Mouse (Mus musculus): ENCODE data around the gene Pcif1. TPM values are rescaled to one million over a fixed set of nuclear protein-coding genes. Genes with fewer than 3 reads are reported as not detected.

Pcif1 gene
- total and polyA plus RNA-seq, 3 experiments = 20.0 to 59.1 (median 33.6) TPM

DNA sequence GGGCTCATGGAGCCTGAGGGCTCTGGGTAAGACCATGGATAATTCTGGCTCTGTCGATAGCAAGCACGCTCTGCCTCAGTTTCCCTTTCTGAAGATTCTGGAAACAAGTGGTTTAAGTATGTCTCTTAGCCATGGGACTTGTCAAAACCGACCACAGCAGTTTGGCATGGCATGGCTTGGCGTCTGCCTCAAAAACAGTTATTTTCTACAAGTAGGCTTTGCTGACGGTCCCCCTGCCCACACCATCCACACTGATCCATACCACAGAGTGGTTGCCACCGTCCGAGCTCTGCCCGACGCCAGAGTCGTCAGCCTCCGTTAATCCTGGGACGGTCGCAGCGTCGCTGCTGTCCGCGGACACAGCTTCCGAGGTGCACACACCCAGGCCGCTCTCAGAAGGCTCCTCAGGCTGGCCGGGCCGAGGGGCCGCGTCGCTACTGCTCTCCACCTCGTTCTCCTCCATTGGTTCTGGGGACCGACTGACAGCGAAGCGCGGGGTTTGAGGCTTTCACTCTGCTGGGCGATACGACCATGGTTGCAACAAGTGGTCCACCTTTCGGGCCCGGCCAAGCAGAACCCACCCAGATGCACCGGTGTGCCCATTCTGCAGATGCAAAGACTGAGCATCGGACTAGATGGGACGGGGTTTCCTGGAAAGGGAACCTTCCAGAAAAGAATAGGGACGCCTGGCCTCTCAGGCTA lies 31.4 kb downstream of the Pcif1 start:
- no peaks in the 10 kb centered on the region for H3K27me3 ChIP-seq (replicated peaks)
- peaks cover 10% of the 10 kb centered on the region for H3K79me2 ChIP-seq (replicated peaks; ENCODE audit: control insufficient read depth, extremely low read depth, insufficient read depth, poor library complexity, severe bottlenecking)
- peak overlapping the region; percentile 87 to 99 (median 90) for H3K4me3 ChIP-seq (replicated peaks in 1 of 3; ENCODE audit: low read depth in 2 of 3, low read length in 2 of 3, poor library complexity in 1 of 3)
- DNase-seq (ENCODE audit: extremely low read depth) = peak; percentile 13
- no peak for TF ChIP-seq ELF1 (IDR thresholded peaks at IDR 0.05; ENCODE audit: low read depth, low read length)
- no peak for TF ChIP-seq ZC3H11A (IDR thresholded peaks at IDR 0.05; ENCODE audit: low read depth, low read length)
- TF ChIP-seq TCF12 (IDR thresholded peaks at IDR 0.05; ENCODE audit: low read depth, low read length) = no peak
- no peak for TF ChIP-seq SMC3 (IDR thresholded peaks at IDR 0.05; ENCODE audit: low read depth, low read length)
- TF ChIP-seq ZNF384 (IDR thresholded peaks at IDR 0.05; ENCODE audit: low read depth, low read length) = no peak
- TF ChIP-seq RAD21 (IDR thresholded peaks at IDR 0.05; ENCODE audit: low read depth, low read length) = no peak
- peak overlapping the region; percentile 90 for H3K9ac ChIP-seq (ENCODE audit: insufficient read depth, low read depth)
- peaks cover 21% of the 10 kb centered on the region for H3K9me3 ChIP-seq (replicated peaks; ENCODE audit: low read length)
- peaks cover 12 to 31% of the 10 kb centered on the region in 2 experiments for H3K4me1 ChIP-seq (ENCODE audit: control insufficient read depth in 1 of 2, insufficient read depth in 2 of 2)
- H3K36me3 ChIP-seq (replicated peaks in 1 of 2; ENCODE audit: control insufficient read depth in 1 of 2, insufficient read depth in 1 of 2, low read length in 1 of 2) = peaks cover 33 to 40% of the 10 kb centered on the region in 2 experiments
- H3K4me2 ChIP-seq (ENCODE audit: insufficient read depth, low read depth, poor library complexity, severe bottlenecking) = peak overlapping the region; percentile 65
- in situ Hi-C loops (cut with MboI; ENCODE audit: low pct_ligation_motif_present, low pct_unique_long_range_greater_than_20kb, low sequenced_read_pairs) (no loop called here), dilution Hi-C loops (cut with MboI; ENCODE audit: extremely low pct_ligation_motif_present, extremely low pct_unique_long_range_greater_than_20kb, low sequenced_read_pairs) (no loop called here)
- H3K27ac ChIP-seq (ENCODE audit: insufficient read depth, low read depth) = peak overlapping the region; percentile 21; the same call in 1 of the 2 replicates

- H3K9me3 ChIP-seq (replicated peaks; ENCODE audit: low read length) = peaks cover 14% of the 10 kb centered on the region
- peak within 1 kb of the TSS; percentile 90 for H3K9ac ChIP-seq (ENCODE audit: insufficient read depth, low read depth)
- H3K4me2 ChIP-seq (ENCODE audit: insufficient read depth, low read depth, poor library complexity, severe bottlenecking) = peak within 1 kb of the TSS; percentile 65
- H3K36me3 ChIP-seq (replicated peaks in 1 of 2; ENCODE audit: control insufficient read depth in 1 of 2, insufficient read depth in 1 of 2, low read length in 1 of 2) = peaks cover 25 to 35% of the 10 kb centered on the region in 2 experiments
- H3K79me2 ChIP-seq (replicated peaks; ENCODE audit: control insufficient read depth, extremely low read depth, insufficient read depth, poor library complexity, severe bottlenecking) = peaks cover 10% of the 10 kb centered on the region
- H3K27me3 ChIP-seq (replicated peaks) = no peaks in the 10 kb centered on the region
- DNase-seq (ENCODE audit: extremely low read depth) = peak; percentile 88
- in situ Hi-C loops (cut with MboI; ENCODE audit: low pct_ligation_motif_present, low pct_unique_long_range_greater_than_20kb, low sequenced_read_pairs) = no loop called here
- dilution Hi-C loops (cut with MboI; ENCODE audit: extremely low pct_ligation_motif_present, extremely low pct_unique_long_range_greater_than_20kb, low sequenced_read_pairs) = no loop called here
- H3K4me3 ChIP-seq (replicated peaks in 1 of 3; ENCODE audit: low read depth in 2 of 3, low read length in 2 of 3, poor library complexity in 1 of 3) = peak within 1 kb of the TSS; percentile 87 to 99 (median 90)
- peak within 1 kb of the TSS; percentile 93 for H3K27ac ChIP-seq (ENCODE audit: insufficient read depth, low read depth)
- peaks cover 12 to 33% of the 10 kb centered on the region in 2 experiments for H3K4me1 ChIP-seq (ENCODE audit: control insufficient read depth in 1 of 2, insufficient read depth in 2 of 2)
- TF ChIP-seq USF2 (conservative IDR thresholded peaks at IDR 0.05; ENCODE audit: low read depth, low read length) (no peak), HCFC1 (IDR thresholded peaks at IDR 0.05; ENCODE audit: low read depth, low read length) (peak; percentile 79), MAZ (IDR thresholded peaks at IDR 0.05; ENCODE audit: low read depth, low read length) (peak; percentile 70; the same call in 1 of the 2 replicates), USF1 (IDR thresholded peaks at IDR 0.05; ENCODE audit: low read depth, low read length) (peak; percentile 4; the same call in 1 of the 2 replicates), ELF1 (IDR thresholded peaks at IDR 0.05; ENCODE audit: low read depth, low read length) (peak; percentile 89), ETS1 (conservative IDR thresholded peaks at IDR 0.05; ENCODE audit: low read depth, low read length) (peak; percentile 66), CHD2 (IDR thresholded peaks at IDR 0.05; ENCODE audit: low read length) (peak; percentile 90), KAT2A (IDR thresholded peaks at IDR 0.05; ENCODE audit: insufficient replicate concordance, low read length) (peak; percentile 98), CHD1 (IDR thresholded peaks at IDR 0.05; ENCODE audit: low read depth, low read length) (0 out of 2 replicates have a peak, but pooled peaks have one; percentile 21), TCF12 (IDR thresholded peaks at IDR 0.05; ENCODE audit: low read depth, low read length) (peak; percentile 73), MYC (IDR thresholded peaks at IDR 0.05; ENCODE audit: low read depth, low read length) (no peak; the same call in none of the 2 replicates), MXI1 (IDR thresholded peaks at IDR 0.05; ENCODE audit: low read depth, low read length) (peak; percentile 57; the same call in 1 of the 2 replicates), JUN (IDR thresholded peaks at IDR 0.05; ENCODE audit: insufficient read depth, low read depth, low read length) (peak; percentile 59), ZNF384 (IDR thresholded peaks at IDR 0.05; ENCODE audit: low read depth, low read length) (0 out of 2 replicates have a peak, but pooled peaks have one; percentile 29), NRF1 (IDR thresholded peaks at IDR 0.05; ENCODE audit: low read depth, low read length) (peak; percentile 36; the same call in 1 of the 2 replicates), GABPA (IDR thresholded peaks at IDR 0.05; ENCODE audit: insufficient replicate concordance, low read depth, low read length) (no peak), MEF2A (IDR thresholded peaks at IDR 0.05; ENCODE audit: borderline replicate concordance, low read depth, low read length) (peak; percentile 72), EP300 (IDR thresholded peaks at IDR 0.05; ENCODE audit: low read length) (peak; percentile 42), PAX5 (IDR thresholded peaks at IDR 0.05; ENCODE audit: low read length) (no peak), POLR2A (IDR thresholded peaks at IDR 0.05; ENCODE audit: low read depth, low read length) (peak; percentile 90), MAFK (IDR thresholded peaks at IDR 0.05; ENCODE audit: insufficient replicate concordance, low read length) (peak; percentile 36; the same call in 1 of the 2 replicates), POLR2AphosphoS2 (IDR thresholded peaks at IDR 0.05; ENCODE audit: low read depth, low read length) (peak; percentile 80; the same call in 1 of the 2 replicates), NELFE (IDR thresholded peaks at IDR 0.05; ENCODE audit: low read depth, low read length) (peak; percentile 91), UBTF (IDR thresholded peaks at IDR 0.05; ENCODE audit: low read depth, low read length) (no peak)
Measured at GRCm38 (mm10) chr2:164911086-164912048, 32.3 kb downstream of the Pcif1 start, which contains the start of gene Zfp335. Gene Zfp335, minus strand, starts transcription at chr2:164911757.

Measured in CH12.LX (cell line).